Mouse (Mus musculus) left cerebral cortex, adult 2 months (tissue): ENCODE data around the gene Plekhb1. TPM values are rescaled to one million over a fixed set of nuclear protein-coding genes. Genes with fewer than 3 reads are reported as not detected.

Source experiments
- DNase-seq, 2 experiments: peaks; one replicate each; pipeline ENCODE4 v3.0.0; 2021 to 2022; ENCODE audit warnings: low spot score in 2 of 2, mixed read lengths in 1 of 2; ENCODE audit errors: extremely low spot score in 1 of 2
- H3K27ac ChIP-seq: fragments of 200-600 bp; 2 replicates; pipeline ENCODE4 v1.8.1; 2022
- H3K4me3 ChIP-seq: fragments of 200-600 bp; 2 replicates; pipeline ENCODE4 v1.8.1; 2022
- CTCF ChIP-seq: fragments of 200-600 bp; IDR thresholded peaks from 2 replicates; pipeline ENCODE4 v1.8.1; 2022; ENCODE audit warnings: antibody characterized with exemption, mild to moderate bottlenecking, moderate library complexity
- intact Hi-C: fragments of 180-260 bp; cut with DNase I; formaldehyde crosslinking; loops from one replicate; pipeline ENCODE4 v1.15.1; 2025
- total RNA-seq, 2 experiments: library from RNA; stranded (reverse); gene quantifications; 2 replicates each; pipeline ENCODE4 v1.2.3; 2021

Plekhb1 gene
- total RNA-seq, 2 experiments from 2014 or later = 139 to 153 TPM

- Histone ChIP-seq H3K27ac (peak overlapping the region; percentile 79), H3K4me3 (no peak overlapping the region)
- no peak for TF ChIP-seq CTCF
- intact Hi-C loops = no loop called here
- peak; percentile 15 to 35 for DNase-seq
Measured at GRCm38 (mm10) chr7:100653480-100654266, 8.5 kb downstream of the Plekhb1 start.

GRCm38 (mm10) chr7:100651011-100651410 lies 11.2 kb downstream of the Plekhb1 start:
- peak in 1 of 2 experiments; percentile 11 for DNase-seq

DNA sequence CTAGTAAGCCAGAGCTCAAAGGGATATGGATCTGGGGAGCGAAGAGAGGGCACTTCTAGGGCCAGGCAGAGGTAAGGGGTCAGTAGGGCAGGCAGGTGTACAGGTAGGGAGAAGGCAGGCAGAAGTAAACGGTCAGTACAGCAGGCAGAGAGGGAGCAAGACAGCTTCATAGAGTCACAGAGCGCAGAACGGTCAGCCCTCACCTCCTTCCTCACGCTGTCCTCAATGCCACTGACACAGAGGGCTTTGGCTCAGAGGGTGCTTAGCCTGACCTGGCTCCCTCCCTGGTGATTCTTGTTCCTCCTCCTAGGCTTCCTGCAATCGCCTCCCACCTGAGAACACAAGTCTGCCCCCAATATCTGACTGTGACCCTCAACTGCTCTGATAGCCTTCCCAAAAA lies 11.8 kb downstream of the Plekhb1 start:
- DNase-seq = no peak
- no peak for TF ChIP-seq CTCF
- Histone ChIP-seq H3K27ac (no peak overlapping the region), H3K4me3 (no peak overlapping the region)
- intact Hi-C loops = no loop called here

More at GRCm38 (mm10) chr7:100651011-100651410, 11.2 kb downstream of the Plekhb1 start:
- Histone ChIP-seq H3K27ac (no peak overlapping the region), H3K4me3 (no peak overlapping the region)
- intact Hi-C loops = no loop called here
- TF ChIP-seq CTCF = no peak

GRCm38 (mm10) chr7:100649826-100650225 lies 12.4 kb downstream of the Plekhb1 start:
- no peak for TF ChIP-seq CTCF
- H3K4me3 ChIP-seq = no peak overlapping the region
- peak in 1 of 2 experiments; percentile 6 for DNase-seq
- intact Hi-C loops = no loop called here
- H3K27ac ChIP-seq = no peak overlapping the region

- H3K27ac ChIP-seq = no peak overlapping the region
- no peak for TF ChIP-seq CTCF
- intact Hi-C loops = no loop called here
- DNase-seq = no peak
- H3K4me3 ChIP-seq = no peak overlapping the region
Measured at GRCm38 (mm10) chr7:100649095-100649494, 13.1 kb downstream of the Plekhb1 start.

DNA sequence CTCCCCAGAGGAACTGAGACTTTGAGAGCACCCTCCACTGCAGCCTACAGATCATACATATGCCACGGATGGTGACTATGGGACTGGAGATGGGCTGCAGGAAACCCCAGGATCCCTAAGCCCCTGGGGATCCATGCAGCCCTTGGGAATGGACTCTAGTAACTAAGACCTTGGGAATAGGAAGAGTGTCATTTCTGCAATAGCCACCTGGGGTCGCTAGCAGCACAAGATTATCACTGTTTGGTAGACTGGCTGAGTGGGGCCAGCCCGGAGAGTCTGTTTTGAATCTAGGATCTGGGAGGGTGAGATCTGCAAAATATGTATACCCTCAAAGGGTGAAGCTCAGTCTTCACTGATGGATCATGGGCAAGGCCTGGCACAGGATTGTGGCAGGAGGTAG lies 17.1 kb downstream of the Plekhb1 start:
- Histone ChIP-seq H3K27ac (no peak overlapping the region), H3K4me3 (no peak overlapping the region)
- TF ChIP-seq CTCF = peak; percentile 81
- intact Hi-C loops = loop anchor here (1.0 kb wide), 1 partner anchor 39 kb away; no protein-coding TSS in a partner anchor
- DNase-seq = peak; percentile 70 to 71

DNA sequence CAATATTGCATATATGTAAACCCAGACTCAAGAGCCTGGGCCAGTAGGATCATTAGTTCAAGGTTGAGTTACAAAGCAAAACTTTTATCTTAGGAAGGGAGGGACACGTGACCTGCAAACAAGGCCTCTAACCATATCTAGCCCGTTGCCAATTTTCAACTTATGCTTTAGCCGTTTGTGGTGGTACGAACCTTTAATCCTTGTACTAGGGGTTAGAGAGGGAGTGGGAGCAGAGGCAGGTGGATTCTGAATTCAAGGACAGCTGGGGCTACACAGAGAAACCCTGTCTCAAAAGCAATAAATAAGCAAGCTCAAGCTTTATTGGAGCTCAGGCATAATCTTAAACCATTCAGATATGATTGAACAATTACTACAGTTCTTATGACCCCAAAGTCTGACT lies 19.8 kb downstream of the Plekhb1 start:
- intact Hi-C loops = no loop called here
- DNase-seq = no peak
- no peak for TF ChIP-seq CTCF
- Histone ChIP-seq H3K4me3 (no peak overlapping the region), H3K27ac (no peak overlapping the region)

DNA sequence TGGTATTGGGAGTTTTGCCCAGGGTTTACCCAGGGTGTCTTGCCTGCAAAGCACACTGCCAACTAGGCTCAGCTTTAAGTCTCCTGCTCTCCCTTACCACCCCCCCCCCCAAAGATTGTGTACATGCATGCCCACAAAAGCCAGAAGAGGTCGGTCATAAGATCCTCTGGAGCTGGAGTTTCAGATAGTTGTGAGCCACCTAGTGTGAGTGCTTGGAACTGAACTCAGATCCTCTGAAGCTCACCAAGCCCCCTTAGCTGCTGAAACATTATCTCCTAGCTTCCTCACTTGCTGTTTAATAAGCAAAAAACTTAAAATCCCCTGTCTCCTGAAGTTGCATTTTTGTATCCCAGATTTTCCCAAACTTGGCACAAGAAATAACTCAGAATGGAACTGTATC lies 24.6 kb downstream of the Plekhb1 start:
- Histone ChIP-seq H3K4me3 (no peak overlapping the region), H3K27ac (no peak overlapping the region)
- intact Hi-C loops = loop anchor here (2.0 to 5.0 kb wide), 2 partner anchors 117 to 1335 kb away; no protein-coding TSS in a partner anchor
- TF ChIP-seq CTCF = peak; percentile 59
- no peak for DNase-seq

GRCm38 (mm10) chr7:100624538-100624937 lies 37.7 kb downstream of the Plekhb1 start:
- Histone ChIP-seq H3K4me3 (no peak overlapping the region), H3K27ac (no peak overlapping the region)
- no peak for TF ChIP-seq CTCF
- no peak for DNase-seq
- intact Hi-C loops = no loop called here

GRCm38 (mm10) chr7:100622277-100622676 lies 39.9 kb downstream of the Plekhb1 start:
- TF ChIP-seq CTCF = peak; percentile 38
- intact Hi-C loops = no loop called here
- H3K27ac ChIP-seq = no peak overlapping the region
- DNase-seq = no peak
- H3K4me3 ChIP-seq = no peak overlapping the region

DNA sequence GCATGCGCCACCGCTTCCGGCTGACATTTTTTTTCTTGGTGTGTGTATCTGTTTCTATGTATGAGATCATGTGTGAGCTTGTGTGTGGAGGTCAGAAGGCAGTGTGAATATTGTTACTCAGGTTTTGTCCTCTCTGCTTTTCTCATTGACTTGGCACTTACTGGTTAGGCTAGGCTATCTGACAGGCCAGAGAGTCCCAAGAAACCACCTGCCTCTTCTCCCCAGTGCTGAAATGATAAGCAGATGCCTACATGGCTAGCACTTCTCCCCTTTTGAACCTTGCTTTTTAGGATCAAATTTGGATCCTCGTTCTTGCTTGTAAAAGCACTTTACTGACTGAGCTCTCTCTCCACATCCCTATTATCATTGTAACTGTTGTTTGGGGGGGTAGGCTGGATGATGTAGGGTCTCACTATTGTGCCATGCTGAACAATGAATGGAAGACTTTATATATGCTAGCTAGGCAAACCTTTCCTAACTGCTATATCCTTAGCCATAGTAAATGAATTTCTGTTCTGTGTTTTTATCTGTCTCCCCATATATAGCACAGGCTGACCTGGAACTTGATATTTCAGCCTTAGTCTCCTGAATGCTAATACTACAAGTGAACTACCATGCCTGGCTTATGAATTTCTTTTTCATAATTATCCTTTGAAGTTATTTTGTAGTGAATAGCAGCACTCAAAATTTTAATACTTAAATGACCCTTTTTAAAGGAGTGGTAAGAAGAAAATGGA lies 45.9 kb downstream of the Plekhb1 start:
- Histone ChIP-seq H3K27ac (no peak overlapping the region), H3K4me3 (no peak overlapping the region)
- no peak for TF ChIP-seq CTCF
- DNase-seq = no peak
- intact Hi-C loops = no loop called here

GRCm38 (mm10) chr7:100608910-100609309 lies 53.3 kb downstream of the Plekhb1 start:
- intact Hi-C loops = loop anchor here (5.0 to 10.0 kb wide), 4 partner anchors 52 to 382 kb away; partner anchors contain the start of genes C2cd3, Coa4, Pgm2l1 and Ppme1
- Histone ChIP-seq H3K27ac (peak overlapping the region; percentile 4; the same call in 1 of the 2 replicates), H3K4me3 (peak overlapping the region; percentile 91)
- no peak for TF ChIP-seq CTCF
- no peak for DNase-seq
